Mouse (Mus musculus): ENCODE results near the gene Strip1. TPM values are rescaled to one million over a fixed set of nuclear protein-coding genes. Genes with fewer than 3 reads are reported as not detected.

The Strip1 gene
- total RNA-seq, 1 experiment: 48.9 TPM

DNA sequence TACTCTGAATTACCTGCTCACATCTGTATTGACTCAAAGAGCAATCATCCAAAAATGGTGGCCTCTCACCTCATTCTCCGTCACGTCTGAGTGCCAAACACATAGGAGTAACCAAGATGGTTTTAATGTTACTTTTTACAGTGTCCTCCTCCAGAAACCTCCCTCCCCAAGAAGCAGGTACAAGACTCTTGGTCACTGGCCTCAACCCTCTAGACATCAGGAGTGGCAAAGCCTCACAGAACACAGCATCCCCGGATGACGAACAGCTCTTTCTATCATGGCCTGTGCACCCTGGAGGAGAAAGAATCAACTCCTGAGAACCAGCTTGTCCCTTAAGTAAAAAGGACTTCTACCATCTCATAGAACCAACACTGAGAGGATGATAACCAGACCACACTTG, 1.3 kb upstream of the Strip1 start:
- in situ Hi-C loops (cut with MboI; ENCODE audit: low sequenced_read_pairs in 2 of 2, unreplicated experiment in 2 of 2): no loop called here
- no peaks in the 10 kb centered on the region for H3K9me3 ChIP-seq (ENCODE audit: control insufficient read depth, insufficient read depth, low read depth, low read length)
- no peak overlapping the region for H3K9ac ChIP-seq (ENCODE audit: insufficient read depth, low read depth, low read length, poor library complexity, severe bottlenecking)
- DNase-seq (ENCODE audit: low read depth, low spot score): no peak
- TF ChIP-seq HCFC1 (IDR thresholded peaks at IDR 0.05; ENCODE audit: borderline replicate concordance, insufficient read depth, low read length): no peak
- no peak for TF ChIP-seq MAFK (IDR thresholded peaks at IDR 0.05; ENCODE audit: insufficient read depth, low read depth, low read length)
- no peak for TF ChIP-seq ZC3H11A (IDR thresholded peaks at IDR 0.05; ENCODE audit: borderline replicate concordance, low read depth, low read length)
- TF ChIP-seq CHD2 (IDR thresholded peaks at IDR 0.05; ENCODE audit: low read depth, low read length): no peak
- no peak for TF ChIP-seq ZNF384 (IDR thresholded peaks at IDR 0.05; ENCODE audit: low read depth, low read length)
- no peaks in the 10 kb centered on the region for H3K36me3 ChIP-seq (ENCODE audit: control insufficient read depth, insufficient read depth, low read length, poor library complexity, severe bottlenecking)
- no peaks in the 10 kb centered on the region for H3K4me1 ChIP-seq (ENCODE audit: control insufficient read depth in 2 of 2, insufficient read depth in 2 of 2, low read length in 2 of 2, poor library complexity in 1 of 2)
- H3K27ac ChIP-seq (ENCODE audit: insufficient read depth, low read depth, low read length, poor library complexity, severe bottlenecking): no peak overlapping the region
- H3K4me3 ChIP-seq (ENCODE audit: insufficient read depth in 1 of 2, low read depth in 1 of 2, low read length in 2 of 2, poor library complexity in 1 of 2, severe bottlenecking in 1 of 2): no peak overlapping the region

GRCm38 (mm10) chr3:107630682-107631522, 592 bp downstream of the Strip1 start, which contains the start of gene Gm10961:
Gene Gm10961, plus strand, starts transcription at chr3:107631322.
- in situ Hi-C loops (cut with MboI; ENCODE audit: low sequenced_read_pairs in 2 of 2, unreplicated experiment in 2 of 2): no loop called here
- H3K27ac ChIP-seq (ENCODE audit: insufficient read depth, low read depth, low read length, poor library complexity, severe bottlenecking): no peak within 1 kb of the TSS
- H3K9me3 ChIP-seq (ENCODE audit: control insufficient read depth, insufficient read depth, low read depth, low read length): no peaks in the 10 kb centered on the region
- no peak for TF ChIP-seq CHD2 (IDR thresholded peaks at IDR 0.05; ENCODE audit: low read depth, low read length)
- no peak for TF ChIP-seq ZNF384 (IDR thresholded peaks at IDR 0.05; ENCODE audit: low read depth, low read length)
- TF ChIP-seq MAFK (IDR thresholded peaks at IDR 0.05; ENCODE audit: insufficient read depth, low read depth, low read length): no peak
- no peak for TF ChIP-seq HCFC1 (IDR thresholded peaks at IDR 0.05; ENCODE audit: borderline replicate concordance, insufficient read depth, low read length)
- no peak for TF ChIP-seq ZC3H11A (IDR thresholded peaks at IDR 0.05; ENCODE audit: borderline replicate concordance, low read depth, low read length)
- H3K4me3 ChIP-seq (ENCODE audit: insufficient read depth in 1 of 2, low read depth in 1 of 2, low read length in 2 of 2, poor library complexity in 1 of 2, severe bottlenecking in 1 of 2): peak within 1 kb of the TSS; percentile 91 to 97
- H3K9ac ChIP-seq (ENCODE audit: insufficient read depth, low read depth, low read length, poor library complexity, severe bottlenecking): peak within 1 kb of the TSS; percentile 95
- DNase-seq (ENCODE audit: low read depth, low spot score): peak; percentile 19
- H3K4me1 ChIP-seq (ENCODE audit: control insufficient read depth in 2 of 2, insufficient read depth in 2 of 2, low read length in 2 of 2, poor library complexity in 1 of 2): no peaks in the 10 kb centered on the region
- peaks cover 13% of the 10 kb centered on the region for H3K36me3 ChIP-seq (ENCODE audit: control insufficient read depth, insufficient read depth, low read length, poor library complexity, severe bottlenecking)

GRCm38 (mm10) chr3:107629411-107629810, 2.1 kb downstream of the Strip1 start:
- no peak for TF ChIP-seq CHD2 (IDR thresholded peaks at IDR 0.05; ENCODE audit: low read depth, low read length)
- TF ChIP-seq MAFK (IDR thresholded peaks at IDR 0.05; ENCODE audit: insufficient read depth, low read depth, low read length): no peak
- no peak for TF ChIP-seq ZNF384 (IDR thresholded peaks at IDR 0.05; ENCODE audit: low read depth, low read length)
- no peak for TF ChIP-seq HCFC1 (IDR thresholded peaks at IDR 0.05; ENCODE audit: borderline replicate concordance, insufficient read depth, low read length)
- TF ChIP-seq ZC3H11A (IDR thresholded peaks at IDR 0.05; ENCODE audit: borderline replicate concordance, low read depth, low read length): no peak
- Histone ChIP-seq H3K27ac (ENCODE audit: insufficient read depth, low read depth, low read length, poor library complexity, severe bottlenecking) (no peak overlapping the region), H3K36me3 (ENCODE audit: control insufficient read depth, insufficient read depth, low read length, poor library complexity, severe bottlenecking) (peaks cover 25% of the 10 kb centered on the region), H3K9me3 (ENCODE audit: control insufficient read depth, insufficient read depth, low read depth, low read length) (no peaks in the 10 kb centered on the region), H3K4me1 (ENCODE audit: control insufficient read depth in 2 of 2, insufficient read depth in 2 of 2, low read length in 2 of 2, poor library complexity in 1 of 2) (no peaks in the 10 kb centered on the region), H3K9ac (ENCODE audit: insufficient read depth, low read depth, low read length, poor library complexity, severe bottlenecking) (no peak overlapping the region), H3K4me3 (ENCODE audit: insufficient read depth in 1 of 2, low read depth in 1 of 2, low read length in 2 of 2, poor library complexity in 1 of 2, severe bottlenecking in 1 of 2) (no peak overlapping the region)
- in situ Hi-C loops (cut with MboI; ENCODE audit: low sequenced_read_pairs in 2 of 2, unreplicated experiment in 2 of 2): no loop called here
- no peak for DNase-seq (ENCODE audit: low read depth, low spot score)

- no peak for DNase-seq (ENCODE audit: low read depth, low spot score)
- in situ Hi-C loops (cut with MboI; ENCODE audit: low sequenced_read_pairs in 2 of 2, unreplicated experiment in 2 of 2): no loop called here
- Histone ChIP-seq H3K36me3 (ENCODE audit: control insufficient read depth, insufficient read depth, low read length, poor library complexity, severe bottlenecking) (peaks cover 28% of the 10 kb centered on the region), H3K4me1 (ENCODE audit: control insufficient read depth in 2 of 2, insufficient read depth in 2 of 2, low read length in 2 of 2, poor library complexity in 1 of 2) (no peaks in the 10 kb centered on the region), H3K9me3 (ENCODE audit: control insufficient read depth, insufficient read depth, low read depth, low read length) (no peaks in the 10 kb centered on the region), H3K9ac (ENCODE audit: insufficient read depth, low read depth, low read length, poor library complexity, severe bottlenecking) (no peak overlapping the region), H3K27ac (ENCODE audit: insufficient read depth, low read depth, low read length, poor library complexity, severe bottlenecking) (no peak overlapping the region), H3K4me3 (ENCODE audit: insufficient read depth in 1 of 2, low read depth in 1 of 2, low read length in 2 of 2, poor library complexity in 1 of 2, severe bottlenecking in 1 of 2) (no peak overlapping the region)
- no peak for TF ChIP-seq MAFK (IDR thresholded peaks at IDR 0.05; ENCODE audit: insufficient read depth, low read depth, low read length)
- TF ChIP-seq HCFC1 (IDR thresholded peaks at IDR 0.05; ENCODE audit: borderline replicate concordance, insufficient read depth, low read length): no peak
- no peak for TF ChIP-seq ZNF384 (IDR thresholded peaks at IDR 0.05; ENCODE audit: low read depth, low read length)
- TF ChIP-seq CHD2 (IDR thresholded peaks at IDR 0.05; ENCODE audit: low read depth, low read length): no peak
These were observed 2.9 kb downstream of the Strip1 start for GRCm38 (mm10) chr3:107628551-107628950.
